Mouse (Mus musculus): ENCODE measurements around the gene Oprd1. TPM values are rescaled to one million over a fixed set of nuclear protein-coding genes. Genes with fewer than 3 reads are reported as not detected.

Gene Oprd1
- polyA plus RNA-seq, 1 experiment: not detected

GRCm38 (mm10) chr4:132138640-132139039 lies 5.6 kb downstream of the Oprd1 start:
- Histone ChIP-seq H3K4me3 (ENCODE audit: insufficient read depth, low read length) (no peak overlapping the region), H3K4me1 (ENCODE audit: control insufficient read depth, insufficient read depth, low read length) (no peaks in the 10 kb centered on the region), H3K27ac (ENCODE audit: insufficient read depth, low read length) (no peak overlapping the region)
- TF ChIP-seq CTCF (IDR thresholded peaks at IDR 0.05; ENCODE audit: borderline replicate concordance, insufficient read depth, low read length): no peak
- no peak for TF ChIP-seq POLR2A (IDR thresholded peaks at IDR 0.05; ENCODE audit: low read depth, low read length)

- no peak for TF ChIP-seq CTCF (IDR thresholded peaks at IDR 0.05; ENCODE audit: borderline replicate concordance, insufficient read depth, low read length)
- TF ChIP-seq POLR2A (IDR thresholded peaks at IDR 0.05; ENCODE audit: low read depth, low read length): no peak
- H3K27ac ChIP-seq (ENCODE audit: insufficient read depth, low read length): no peak overlapping the region
- H3K4me3 ChIP-seq (ENCODE audit: insufficient read depth, low read length): no peak overlapping the region
- no peaks in the 10 kb centered on the region for H3K4me1 ChIP-seq (ENCODE audit: control insufficient read depth, insufficient read depth, low read length)
Observed at GRCm38 (mm10) chr4:132137013-132137412, 7.3 kb downstream of the Oprd1 start.

GRCm38 (mm10) chr4:132133920-132134319 lies 10.4 kb downstream of the Oprd1 start:
- no peaks in the 10 kb centered on the region for H3K4me1 ChIP-seq (ENCODE audit: control insufficient read depth, insufficient read depth, low read length)

GRCm38 (mm10) chr4:132133381-132133780 lies 10.9 kb downstream of the Oprd1 start:
- TF ChIP-seq POLR2A (IDR thresholded peaks at IDR 0.05; ENCODE audit: low read depth, low read length) (no peak), CTCF (IDR thresholded peaks at IDR 0.05; ENCODE audit: borderline replicate concordance, insufficient read depth, low read length) (no peak)
- Histone ChIP-seq H3K4me3 (ENCODE audit: insufficient read depth, low read length) (no peak overlapping the region), H3K27ac (ENCODE audit: insufficient read depth, low read length) (no peak overlapping the region), H3K4me1 (ENCODE audit: control insufficient read depth, insufficient read depth, low read length) (no peaks in the 10 kb centered on the region)

More at GRCm38 (mm10) chr4:132133920-132134319, 10.4 kb downstream of the Oprd1 start:
- no peak for TF ChIP-seq CTCF (IDR thresholded peaks at IDR 0.05; ENCODE audit: borderline replicate concordance, insufficient read depth, low read length)
- TF ChIP-seq POLR2A (IDR thresholded peaks at IDR 0.05; ENCODE audit: low read depth, low read length): no peak
- H3K27ac ChIP-seq (ENCODE audit: insufficient read depth, low read length): no peak overlapping the region
- H3K4me3 ChIP-seq (ENCODE audit: insufficient read depth, low read length): no peak overlapping the region

- TF ChIP-seq CTCF (IDR thresholded peaks at IDR 0.05; ENCODE audit: borderline replicate concordance, insufficient read depth, low read length): no peak
- TF ChIP-seq POLR2A (IDR thresholded peaks at IDR 0.05; ENCODE audit: low read depth, low read length): no peak
- Histone ChIP-seq H3K4me1 (ENCODE audit: control insufficient read depth, insufficient read depth, low read length) (no peaks in the 10 kb centered on the region), H3K27ac (ENCODE audit: insufficient read depth, low read length) (no peak overlapping the region), H3K4me3 (ENCODE audit: insufficient read depth, low read length) (no peak overlapping the region)
Observed at GRCm38 (mm10) chr4:132132297-132132696, 12.0 kb downstream of the Oprd1 start.

- no peaks in the 10 kb centered on the region for H3K4me1 ChIP-seq (ENCODE audit: control insufficient read depth, insufficient read depth, low read length)
- H3K27ac ChIP-seq (ENCODE audit: insufficient read depth, low read length): no peak overlapping the region
- TF ChIP-seq POLR2A (IDR thresholded peaks at IDR 0.05; ENCODE audit: low read depth, low read length): no peak
- no peak for TF ChIP-seq CTCF (IDR thresholded peaks at IDR 0.05; ENCODE audit: borderline replicate concordance, insufficient read depth, low read length)
- H3K4me3 ChIP-seq (ENCODE audit: insufficient read depth, low read length): no peak overlapping the region
Observed at GRCm38 (mm10) chr4:132131790-132132189, 12.5 kb downstream of the Oprd1 start.

- Histone ChIP-seq H3K4me1 (ENCODE audit: control insufficient read depth, insufficient read depth, low read length) (no peaks in the 10 kb centered on the region), H3K4me3 (ENCODE audit: insufficient read depth, low read length) (no peak overlapping the region), H3K27ac (ENCODE audit: insufficient read depth, low read length) (no peak overlapping the region)
- TF ChIP-seq CTCF (IDR thresholded peaks at IDR 0.05; ENCODE audit: borderline replicate concordance, insufficient read depth, low read length): no peak
- no peak for TF ChIP-seq POLR2A (IDR thresholded peaks at IDR 0.05; ENCODE audit: low read depth, low read length)
Observed at GRCm38 (mm10) chr4:132131116-132131515, 13.2 kb downstream of the Oprd1 start.

- no peak overlapping the region for H3K27ac ChIP-seq (ENCODE audit: insufficient read depth, low read length)
- TF ChIP-seq CTCF (IDR thresholded peaks at IDR 0.05; ENCODE audit: borderline replicate concordance, insufficient read depth, low read length) (no peak), POLR2A (IDR thresholded peaks at IDR 0.05; ENCODE audit: low read depth, low read length) (no peak)
- H3K4me3 ChIP-seq (ENCODE audit: insufficient read depth, low read length): no peak overlapping the region
- no peaks in the 10 kb centered on the region for H3K4me1 ChIP-seq (ENCODE audit: control insufficient read depth, insufficient read depth, low read length)
Observed at GRCm38 (mm10) chr4:132130645-132131044, 13.6 kb downstream of the Oprd1 start.

- TF ChIP-seq CTCF (IDR thresholded peaks at IDR 0.05; ENCODE audit: borderline replicate concordance, insufficient read depth, low read length): no peak
- TF ChIP-seq POLR2A (IDR thresholded peaks at IDR 0.05; ENCODE audit: low read depth, low read length): no peak
- no peaks in the 10 kb centered on the region for H3K4me1 ChIP-seq (ENCODE audit: control insufficient read depth, insufficient read depth, low read length)
- H3K4me3 ChIP-seq (ENCODE audit: insufficient read depth, low read length): no peak overlapping the region
Observed at GRCm38 (mm10) chr4:132130134-132130533, 14.2 kb downstream of the Oprd1 start.

GRCm38 (mm10) chr4:132128997-132129636 lies 15.2 kb downstream of the Oprd1 start:
- H3K4me1 ChIP-seq (ENCODE audit: control insufficient read depth, insufficient read depth, low read length): no peaks in the 10 kb centered on the region
- H3K27ac ChIP-seq (ENCODE audit: insufficient read depth, low read length): no peak overlapping the region
- TF ChIP-seq CTCF (IDR thresholded peaks at IDR 0.05; ENCODE audit: borderline replicate concordance, insufficient read depth, low read length): no peak
- TF ChIP-seq POLR2A (IDR thresholded peaks at IDR 0.05; ENCODE audit: low read depth, low read length): no peak
- no peak overlapping the region for H3K4me3 ChIP-seq (ENCODE audit: insufficient read depth, low read length)

More at GRCm38 (mm10) chr4:132130134-132130533, 14.2 kb downstream of the Oprd1 start:
- no peak overlapping the region for H3K27ac ChIP-seq (ENCODE audit: insufficient read depth, low read length)

Measured in embryonic fibroblast, embryonic 13.5 days (primary cell).